Mouse (Mus musculus): ENCODE measurements around the gene Arl1. TPM values are rescaled to one million over a fixed set of nuclear protein-coding genes. Genes with fewer than 3 reads are reported as not detected.
"Not testable (repeated sequence)": the region's sequence is repeated elsewhere in the genome, so short reads cannot be mapped to it uniquely, and the experiment has no call there.

Gene Arl1
- polyA plus RNA-seq, 1 experiment = 20.2 TPM

DNA sequence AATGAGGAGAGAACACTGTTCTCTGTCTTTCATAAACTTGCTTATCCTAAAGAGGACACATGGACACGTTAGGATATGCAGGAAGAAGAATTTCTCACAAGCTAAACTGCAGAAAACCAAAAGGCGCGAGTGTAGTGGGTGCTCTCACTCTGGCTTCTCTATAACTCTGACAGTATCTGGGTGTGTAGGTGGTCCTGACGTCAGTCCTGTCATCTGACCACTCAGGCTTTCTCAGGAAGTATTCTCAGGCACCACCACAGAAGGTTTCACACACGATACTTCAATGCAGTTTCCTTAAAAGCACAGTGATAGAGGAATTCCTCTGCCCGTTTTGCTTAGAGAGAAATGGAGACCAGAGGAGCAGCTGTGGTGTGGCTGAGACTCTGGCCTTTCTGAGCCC is 45.5 kb downstream of the Arl1 start:
- Histone ChIP-seq H3K4me3 (replicated peaks; ENCODE audit: control insufficient read depth, low read depth, low read length) (no peak overlapping the region), H3K27ac (ENCODE audit: control insufficient read depth, insufficient read depth, low read depth, low read length, poor library complexity) (no peak overlapping the region), H3K4me1 (ENCODE audit: control insufficient read depth, insufficient read depth, low read length) (no peaks in the 10 kb centered on the region)
- TF ChIP-seq CTCF (IDR thresholded peaks at IDR 0.05; ENCODE audit: control insufficient read depth, insufficient read depth, low read length) (no peak), POLR2A (IDR thresholded peaks at IDR 0.05; ENCODE audit: borderline replicate concordance, control insufficient read depth, low read depth, low read length) (no peak)
- 77% methylated on average over 6 of the region's 6 CpGs for WGBS

DNA sequence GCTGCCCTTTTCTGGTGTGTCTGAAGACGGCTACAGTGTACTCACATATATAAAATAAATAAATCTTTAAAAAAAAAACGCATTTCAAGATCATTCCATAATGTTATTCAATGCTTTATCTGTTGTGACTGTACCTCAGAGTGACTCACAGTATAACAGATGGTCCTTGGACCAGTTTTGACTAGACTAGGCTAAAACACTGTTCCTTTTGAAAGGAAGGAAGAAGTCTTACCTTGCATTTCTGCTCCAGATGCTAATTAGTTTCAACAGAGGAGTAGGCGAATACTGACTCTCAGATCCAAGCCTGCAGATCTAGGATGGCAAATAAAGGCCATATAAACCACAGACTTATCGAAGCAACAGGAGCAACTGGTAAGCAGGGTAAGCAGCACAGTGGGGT is 50.1 kb downstream of the Arl1 start:
- H3K4me1 ChIP-seq (ENCODE audit: control insufficient read depth, insufficient read depth, low read length) = no peaks in the 10 kb centered on the region
- no peak overlapping the region for H3K4me3 ChIP-seq (replicated peaks; ENCODE audit: control insufficient read depth, low read depth, low read length)
- no peak overlapping the region for H3K27ac ChIP-seq (ENCODE audit: control insufficient read depth, insufficient read depth, low read depth, low read length, poor library complexity)
- TF ChIP-seq POLR2A (IDR thresholded peaks at IDR 0.05; ENCODE audit: borderline replicate concordance, control insufficient read depth, low read depth, low read length) (no peak), CTCF (IDR thresholded peaks at IDR 0.05; ENCODE audit: control insufficient read depth, insufficient read depth, low read length) (no peak)
- WGBS = 79% methylated on average over 4 of the region's 4 CpGs

DNA sequence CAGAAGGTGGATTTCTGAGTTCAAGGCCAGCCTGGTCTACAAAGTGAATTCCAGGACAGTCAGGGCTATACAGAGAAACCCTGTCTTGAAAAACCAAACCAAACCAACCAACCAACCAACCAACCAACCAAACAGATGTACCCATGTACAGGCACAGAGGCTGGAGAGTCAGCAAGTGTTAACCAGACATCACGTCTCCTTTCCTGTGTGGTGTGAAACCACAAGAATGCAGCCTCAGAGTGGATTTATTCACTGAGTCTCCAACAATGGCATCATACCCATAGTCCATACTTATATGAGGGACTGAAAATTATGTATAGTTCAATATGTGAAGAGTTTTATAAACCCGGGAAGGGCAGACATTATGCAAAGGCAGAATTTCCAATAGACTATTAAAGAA is 52.5 kb downstream of the Arl1 start:
- WGBS = 63% methylated on average over 2 of the region's 2 CpGs
- H3K4me1 ChIP-seq (ENCODE audit: control insufficient read depth, insufficient read depth, low read length); H3K4me3 ChIP-seq (replicated peaks; ENCODE audit: control insufficient read depth, low read depth, low read length); H3K27ac ChIP-seq (ENCODE audit: control insufficient read depth, insufficient read depth, low read depth, low read length, poor library complexity): not testable (repeated sequence)

DNA sequence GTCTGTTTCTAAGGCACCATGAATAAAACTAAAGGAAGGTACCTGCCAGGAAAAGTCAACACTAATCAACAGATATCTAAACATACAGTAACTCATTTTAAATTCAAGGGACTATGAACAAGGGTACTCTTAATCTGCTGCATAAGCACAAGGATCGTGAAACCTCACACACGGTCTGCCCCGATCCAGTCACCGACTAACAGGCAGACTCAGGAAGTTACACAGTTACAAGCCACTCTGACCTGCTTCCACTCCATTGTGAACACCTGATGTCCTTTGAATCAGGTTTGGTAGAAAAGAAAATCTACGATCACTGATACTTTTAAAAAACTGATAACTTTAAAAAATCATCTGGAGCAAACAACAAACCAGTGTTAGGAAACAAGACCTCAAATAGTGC is 53.3 kb downstream of the Arl1 start:
- 86% methylated on average over 5 of the region's 5 CpGs for WGBS
- Histone ChIP-seq H3K27ac (ENCODE audit: control insufficient read depth, insufficient read depth, low read depth, low read length, poor library complexity) (no peak overlapping the region), H3K4me1 (ENCODE audit: control insufficient read depth, insufficient read depth, low read length) (no peaks in the 10 kb centered on the region)

DNA sequence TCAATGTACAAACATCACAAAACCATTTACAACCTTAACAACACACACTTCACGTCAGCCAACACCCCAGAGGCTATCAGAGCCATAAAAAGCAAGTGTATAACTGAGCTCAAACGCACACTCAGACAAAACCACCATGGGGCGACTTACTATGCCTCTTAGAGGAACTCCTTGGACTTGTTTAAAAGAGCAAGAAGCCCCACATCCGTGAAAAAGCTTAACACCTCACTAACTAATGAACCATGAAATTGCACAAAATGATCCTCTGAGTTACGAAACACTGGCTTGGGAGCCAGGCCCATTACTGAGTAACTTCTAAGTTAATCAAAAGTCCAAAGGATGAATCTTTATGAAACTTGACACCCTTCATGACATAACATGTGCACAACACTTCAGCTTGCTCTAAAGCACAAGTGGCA is 53.9 kb downstream of the Arl1 start:
- no peak for TF ChIP-seq POLR2A (IDR thresholded peaks at IDR 0.05; ENCODE audit: borderline replicate concordance, control insufficient read depth, low read depth, low read length)
- TF ChIP-seq CTCF (IDR thresholded peaks at IDR 0.05; ENCODE audit: control insufficient read depth, insufficient read depth, low read length) = no peak
- Histone ChIP-seq H3K27ac (ENCODE audit: control insufficient read depth, insufficient read depth, low read depth, low read length, poor library complexity) (no peak overlapping the region), H3K4me3 (replicated peaks; ENCODE audit: control insufficient read depth, low read depth, low read length) (no peak overlapping the region), H3K4me1 (ENCODE audit: control insufficient read depth, insufficient read depth, low read length) (no peaks in the 10 kb centered on the region)
- WGBS = 77% methylated on average over 5 of the region's 5 CpGs

More for the DNA sequence above, 53.3 kb downstream of the Arl1 start:
- TF ChIP-seq POLR2A (IDR thresholded peaks at IDR 0.05; ENCODE audit: borderline replicate concordance, control insufficient read depth, low read depth, low read length) (no peak), CTCF (IDR thresholded peaks at IDR 0.05; ENCODE audit: control insufficient read depth, insufficient read depth, low read length) (no peak)
- H3K4me3 ChIP-seq (replicated peaks; ENCODE audit: control insufficient read depth, low read depth, low read length) = no peak overlapping the region

DNA sequence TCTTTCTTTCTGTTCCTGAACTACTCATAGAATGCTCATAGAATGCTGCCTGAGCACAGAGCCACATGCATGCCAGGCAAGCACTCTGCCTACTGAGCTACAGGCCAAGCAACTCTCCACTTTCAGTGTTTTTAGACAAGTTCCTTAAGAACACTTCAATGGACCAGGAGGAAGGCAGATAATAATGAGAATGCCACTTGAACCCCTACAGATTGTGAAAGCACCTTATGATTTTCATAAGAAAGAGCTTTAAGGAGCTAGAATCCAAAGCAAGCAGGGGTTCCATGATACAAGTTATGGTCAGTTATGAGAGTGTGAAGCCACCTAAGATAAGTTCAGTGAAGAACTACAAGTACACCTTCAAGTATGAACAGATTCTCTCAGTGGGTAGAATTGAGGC is 63.0 kb downstream of the Arl1 start:
- no peak overlapping the region for H3K27ac ChIP-seq (ENCODE audit: control insufficient read depth, insufficient read depth, low read depth, low read length, poor library complexity)
- H3K4me1 ChIP-seq (ENCODE audit: control insufficient read depth, insufficient read depth, low read length) = no peaks in the 10 kb centered on the region
- H3K4me3 ChIP-seq (replicated peaks; ENCODE audit: control insufficient read depth, low read depth, low read length) = no peak overlapping the region
- TF ChIP-seq POLR2A (IDR thresholded peaks at IDR 0.05; ENCODE audit: borderline replicate concordance, control insufficient read depth, low read depth, low read length) = no peak
- TF ChIP-seq CTCF (IDR thresholded peaks at IDR 0.05; ENCODE audit: control insufficient read depth, insufficient read depth, low read length) = no peak

Other genes starting within 250 kb of the Arl1 start
- gene Chpt1, start 226.8 kb upstream of the Arl1 start, polyA plus RNA-seq (2011; ENCODE audit: insufficient read depth, insufficient read length, low replicate concordance, missing spikeins) = 11.2 and 21.9 TPM in 2 replicates
- 1.5 and 1.6 TPM in 2 replicates for gene Mybpc1, start 125.7 kb upstream of the Arl1 start, polyA plus RNA-seq (2011; ENCODE audit: insufficient read depth, insufficient read length, low replicate concordance, missing spikeins)
- 21.7 and 35.9 TPM in 2 replicates for gene Spic, start 45.8 kb upstream of the Arl1 start, polyA plus RNA-seq (2011; ENCODE audit: insufficient read depth, insufficient read length, low replicate concordance, missing spikeins)
- 5.0 and 18.0 TPM in 2 replicates for gene Utp20, start 95.9 kb downstream of the Arl1 start, polyA plus RNA-seq (2011; ENCODE audit: insufficient read depth, insufficient read length, low replicate concordance, missing spikeins)
- not detected in 2 replicates for gene Slc5a8, start 155.1 kb downstream of the Arl1 start, polyA plus RNA-seq (2011; ENCODE audit: insufficient read depth, insufficient read length, low replicate concordance, missing spikeins)

Measured in bone marrow, adult 2 months (tissue).